Mouse (Mus musculus) heart, postnatal 0 days (tissue): ENCODE measurements around the gene Uqcrq. TPM values are rescaled to one million over a fixed set of nuclear protein-coding genes. Genes with fewer than 3 reads are reported as not detected.

Experiments
- ATAC-seq: fragments of 200-750 bp; cut with Nextera tagmentation; 2 replicates; pipeline ENCODE4 v1.8.0; 2017; ENCODE audit warnings: low read depth, moderate number of reproducible peaks, moderate library complexity; ENCODE audit not compliant: insufficient read depth
- DNase-seq: peaks from one replicate; pipeline ENCODE4 v3.0.0-alpha.2; 2016; ENCODE audit warnings: low spot score
- H3K27ac ChIP-seq: fragments of 300-500 bp; sonication (generic); 2 replicates; pipeline ENCODE4 v1.5.1; 2014; ENCODE audit warnings: low read depth, mild to moderate bottlenecking
- H3K27me3 ChIP-seq: fragments of 300-500 bp; sonication (generic); 2 replicates; pipeline ENCODE4 v1.6.1; 2014; ENCODE audit warnings: low read length, mixed read lengths; ENCODE audit not compliant: control insufficient read depth, insufficient read depth
- H3K36me3 ChIP-seq: fragments of 300-500 bp; sonication (generic); replicated peaks from 2 replicates; pipeline ENCODE4 v1.6.1; 2014; ENCODE audit warnings: low read length, mixed read lengths; ENCODE audit not compliant: control insufficient read depth, insufficient read depth
- H3K4me1 ChIP-seq: fragments of 300-500 bp; sonication (generic); 2 replicates; pipeline ENCODE4 v1.6.1; 2014; ENCODE audit warnings: antibody characterized with exemption; ENCODE audit not compliant: control insufficient read depth, insufficient read depth
- H3K4me2 ChIP-seq: fragments of 300-500 bp; sonication (generic); 2 replicates; pipeline ENCODE4 v1.6.1; 2014; ENCODE audit warnings: low read depth, mild to moderate bottlenecking, low read length, moderate library complexity
- H3K4me3 ChIP-seq: fragments of 300-500 bp; sonication (generic); 2 replicates; pipeline ENCODE4 v1.5.1; 2014; ENCODE audit warnings: low read depth, low read length
- H3K9ac ChIP-seq: fragments of 300-500 bp; sonication (generic); replicated peaks from 2 replicates; pipeline ENCODE4 v1.6.1; 2014; ENCODE audit warnings: low read depth, low read length, mixed read lengths
- H3K9me3 ChIP-seq: fragments of 300-500 bp; sonication (generic); replicated peaks from 2 replicates; pipeline ENCODE4 v1.6.1; 2016; ENCODE audit warnings: low read length; ENCODE audit not compliant: control insufficient read depth
- CTCF ChIP-seq: IDR thresholded peaks from 2 replicates; pipeline ENCODE4 v1.5.1; 2016; ENCODE audit warnings: antibody characterized with exemption, control low read depth, low read depth
- EP300 ChIP-seq: IDR thresholded peaks from 2 replicates; pipeline ENCODE4 v1.6.1; 2016; ENCODE audit warnings: antibody characterized with exemption, low read depth
- WGBS: fragments of 180-500 bp; shearing (Covaris S2); extraction: QIAGEN DNeasy Blood & Tissue Kit; methylation state at CpG from one replicate; pipeline ENCODE4 v1.1.7; 2014; 5-methylcytosine and 5-hydroxymethylcytosine counted together
- polyA plus RNA-seq: library from polyadenylated mRNA; unstranded; fragments of >200 nt; fragmentation: Nextera tagmentation; extraction: Ambion mirVana; gene quantifications from 2 replicates; pipeline ENCODE4 v1.2.1, GENCODE M21; 2015
- total RNA-seq: library from RNA; depleted of rRNA; stranded (reverse); fragments of >200 nt; gene quantifications from 2 replicates; pipeline ENCODE4 v1.2.3, GENCODE M21; 2014; ENCODE audit warnings: low replicate concordance

Gene Uqcrq
- total and polyA plus RNA-seq, 2 experiments from 2014 or later: 76.4 to 3,062 TPM

DNA sequence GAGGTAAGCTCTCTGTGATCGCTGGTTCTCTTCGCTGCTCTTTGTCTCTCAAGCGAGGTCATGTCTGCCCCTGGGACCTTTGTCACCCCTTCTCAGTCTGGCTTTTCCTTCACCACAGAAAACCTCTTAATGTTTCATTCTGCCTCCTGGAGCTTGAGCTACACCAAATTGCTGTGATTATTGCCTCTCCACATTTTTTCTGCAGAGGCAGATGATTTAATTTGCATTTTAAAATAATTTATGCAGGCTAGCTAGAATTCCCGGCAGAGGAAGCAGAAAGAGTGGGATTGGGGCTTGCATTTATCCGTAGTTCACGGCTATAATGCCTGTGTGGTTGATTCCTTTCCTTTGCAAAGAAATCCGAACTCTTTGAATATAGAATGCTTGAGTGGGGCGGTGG lies 45.0 kb upstream of the Uqcrq start:
- no peak for DNase-seq
- Histone ChIP-seq H3K9me3 (no peaks in the 10 kb centered on the region), H3K4me3 (no peak overlapping the region), H3K9ac (no peak overlapping the region), H3K36me3 (no peaks in the 10 kb centered on the region), H3K27ac (no peak overlapping the region), H3K4me2 (no peak overlapping the region), H3K27me3 (peaks cover 69% of the 10 kb centered on the region), H3K4me1 (0 out of 2 replicates have a peak, but pooled peaks cover 10% of the 10 kb centered on the region)
- no peak for TF ChIP-seq CTCF
- TF ChIP-seq EP300: no peak
- WGBS: 30% methylated on average over 8 of the region's 8 CpGs
- no peak for ATAC-seq

DNA sequence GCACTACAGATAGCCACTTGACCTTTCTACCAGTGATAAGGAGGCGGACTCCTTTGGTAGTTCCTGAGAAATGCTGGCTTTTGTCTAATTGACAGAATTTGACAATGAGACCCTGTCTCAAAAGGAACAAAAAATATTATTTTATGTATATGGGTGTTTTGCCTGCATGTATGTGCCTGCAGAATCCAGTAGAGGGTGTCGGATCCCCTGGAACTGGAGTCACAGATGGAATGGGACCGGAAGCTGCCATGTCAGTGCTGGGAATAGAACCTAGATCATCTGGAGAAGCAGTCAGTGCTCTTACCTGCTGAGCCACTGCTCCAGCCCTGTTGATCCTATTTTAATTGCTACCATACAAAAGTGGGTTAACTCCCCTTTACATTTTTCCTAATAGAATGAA lies 42.1 kb upstream of the Uqcrq start:
- H3K27me3 ChIP-seq: peaks cover 47% of the 10 kb centered on the region
- no peak for TF ChIP-seq CTCF
- no peak for TF ChIP-seq EP300

DNA sequence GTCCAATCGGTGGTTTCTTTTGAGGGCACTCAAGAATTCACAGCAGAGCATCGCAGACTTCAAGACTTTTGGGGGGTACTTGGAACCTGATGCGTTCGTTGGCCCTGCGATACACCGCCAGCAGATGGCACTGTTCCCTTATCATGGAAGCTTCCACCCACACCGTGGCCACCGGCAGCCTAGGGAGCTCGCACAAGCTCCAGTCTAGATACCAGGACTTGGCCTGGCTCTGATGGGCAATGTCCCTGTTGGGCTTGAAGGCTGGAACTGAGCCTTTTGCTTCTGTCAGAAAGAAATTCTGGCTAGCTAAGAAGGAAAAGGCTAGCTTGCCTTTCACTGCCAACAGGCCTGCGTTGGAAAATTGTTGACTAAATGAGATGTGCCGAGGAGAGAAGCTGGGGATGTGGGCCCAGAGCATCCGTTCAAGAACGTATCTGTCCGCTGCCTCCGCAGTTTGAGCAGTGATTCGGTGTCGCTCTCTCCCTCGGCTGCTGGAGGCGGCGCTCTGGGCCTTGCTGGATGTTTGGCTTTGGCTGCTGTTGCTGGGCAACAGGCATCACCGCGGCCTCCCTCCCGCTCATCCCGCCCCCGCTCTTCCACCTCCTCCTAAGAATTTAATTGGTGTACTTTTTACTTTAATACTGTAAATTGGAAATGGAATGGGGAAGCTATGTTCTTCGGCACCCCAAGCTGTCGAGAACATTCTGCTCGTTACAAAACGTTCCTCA lies 39.5 kb upstream of the Uqcrq start, which contains the start of gene Gm9837:
Gene Gm9837, minus strand, starts transcription at position 512 of the 728 bp plus-strand sequence.
- ATAC-seq: peak; percentile 85
- WGBS: 2% methylated on average over 29 of the region's 29 CpGs
- DNase-seq: peak; percentile 79
- no peak within 1 kb of the TSS for H3K27ac ChIP-seq
- H3K4me3 ChIP-seq: peak within 1 kb of the TSS; percentile 2; the same call in 1 of the 2 replicates
- TF ChIP-seq EP300: no peak
- TF ChIP-seq CTCF: peak; percentile 90
- H3K36me3 ChIP-seq: no peaks in the 10 kb centered on the region
- H3K4me1 ChIP-seq: no peaks in the 10 kb centered on the region
- no peaks in the 10 kb centered on the region for H3K9me3 ChIP-seq
- peak within 1 kb of the TSS; percentile 50 for H3K4me2 ChIP-seq
- H3K27me3 ChIP-seq: peaks cover 47% of the 10 kb centered on the region
- no peak within 1 kb of the TSS; the same call in 1 of the 2 replicates for H3K9ac ChIP-seq

More for the DNA sequence above, 42.1 kb upstream of the Uqcrq start:
- ATAC-seq (no peak), DNase-seq (no peak)
- Histone ChIP-seq H3K36me3 (no peaks in the 10 kb centered on the region), H3K9me3 (no peaks in the 10 kb centered on the region), H3K4me3 (no peak overlapping the region), H3K9ac (no peak overlapping the region), H3K27ac (no peak overlapping the region), H3K4me1 (no peaks in the 10 kb centered on the region), H3K4me2 (no peak overlapping the region)
- 78% methylated on average over 3 of the region's 3 CpGs for WGBS

DNA sequence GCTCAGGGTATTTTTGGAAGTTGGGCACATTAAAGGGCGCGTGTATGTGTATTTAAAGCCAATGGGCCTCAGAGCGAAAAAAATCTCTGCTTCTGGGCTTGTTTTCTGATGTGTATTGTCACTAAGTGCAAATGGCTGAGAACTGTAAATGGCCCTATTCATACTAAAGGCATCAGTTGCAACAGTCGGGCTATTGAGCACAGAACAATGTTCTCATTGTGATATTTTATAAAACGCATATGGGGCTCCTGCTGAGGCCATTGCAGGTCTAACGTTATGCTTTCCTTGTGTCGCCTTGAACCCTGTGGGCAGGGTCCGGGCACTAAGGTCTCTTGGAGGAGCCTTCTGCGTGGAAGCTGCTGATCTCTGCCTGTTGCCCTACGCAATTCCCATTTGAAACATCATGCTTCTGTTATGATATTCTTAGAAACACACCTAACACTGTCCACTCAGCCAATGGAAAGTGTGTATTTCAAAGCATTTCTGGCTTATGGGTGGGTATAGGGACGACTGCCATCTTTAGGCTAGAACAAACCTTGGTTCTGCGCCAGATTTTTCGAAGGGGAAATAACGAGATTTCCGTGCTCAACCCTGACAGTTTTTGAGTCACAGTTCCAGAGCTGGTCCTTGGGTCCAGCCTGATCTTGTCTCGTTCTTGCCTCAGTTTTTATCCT lies 38.8 kb upstream of the Uqcrq start:
- DNase-seq: no peak
- ATAC-seq: no peak
- 38% methylated on average over 16 of the region's 16 CpGs for WGBS
- H3K27me3 ChIP-seq: peaks cover 51% of the 10 kb centered on the region
- TF ChIP-seq EP300 (no peak), CTCF (no peak)
- H3K4me2 ChIP-seq: peak overlapping the region; percentile 50
- no peak overlapping the region for H3K27ac ChIP-seq
- H3K4me3 ChIP-seq: no peak overlapping the region
- no peaks in the 10 kb centered on the region for H3K36me3 ChIP-seq
- no peaks in the 10 kb centered on the region for H3K4me1 ChIP-seq
- H3K9ac ChIP-seq: no peak overlapping the region
- no peaks in the 10 kb centered on the region for H3K9me3 ChIP-seq

DNA sequence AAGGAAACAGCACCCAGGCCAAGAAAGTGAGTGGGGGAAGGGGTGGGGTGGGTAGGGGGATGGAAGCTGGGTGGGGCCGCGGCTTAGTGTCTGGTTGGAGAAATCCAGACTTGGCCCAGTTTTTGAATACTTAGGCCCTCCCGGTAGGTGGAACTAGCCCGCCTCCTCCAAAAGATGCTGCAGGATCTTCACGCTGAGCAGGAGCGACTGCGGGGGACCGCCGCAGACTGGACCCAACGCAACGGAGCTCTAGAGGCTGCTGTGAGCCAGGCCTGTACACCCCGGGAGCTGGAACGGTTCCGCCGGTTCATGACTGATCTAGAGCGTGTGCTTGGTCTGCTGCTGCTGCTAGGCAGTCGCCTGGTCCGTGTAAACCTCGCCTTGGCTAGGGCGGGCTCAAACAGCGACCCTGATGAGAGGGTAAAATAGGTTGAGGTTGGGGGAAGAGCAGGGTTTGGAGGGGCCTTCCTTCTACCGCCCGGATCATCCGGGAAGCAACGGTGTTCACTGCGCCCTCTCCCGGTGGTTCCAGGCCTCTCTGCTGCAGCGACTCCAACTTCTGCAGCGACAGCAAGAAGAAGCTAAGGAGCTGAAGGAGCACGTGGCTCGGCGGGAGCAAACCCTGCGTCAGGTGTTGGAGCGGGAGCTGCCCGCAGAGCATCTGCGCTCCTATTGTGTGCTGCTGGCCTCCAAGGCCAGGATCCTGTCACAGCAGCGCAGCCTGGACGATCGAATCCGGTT lies 35.8 kb upstream of the Uqcrq start:
- H3K4me3 ChIP-seq: peak overlapping the region; percentile 25
- ATAC-seq (peak; percentile 45; the same call in 1 of the 2 replicates), DNase-seq (peak; percentile 48)
- 0 out of 2 replicates have a peak overlapping the region, but pooled peaks have one; percentile 14 for H3K9ac ChIP-seq
- TF ChIP-seq CTCF (peak; percentile 71), EP300 (no peak)
- H3K27me3 ChIP-seq: peaks cover 67% of the 10 kb centered on the region
- H3K9me3 ChIP-seq: no peaks in the 10 kb centered on the region
- H3K27ac ChIP-seq: no peak overlapping the region
- H3K36me3 ChIP-seq: no peaks in the 10 kb centered on the region
- WGBS: 9% methylated on average over 40 of the region's 40 CpGs
- peak overlapping the region; percentile 51 for H3K4me2 ChIP-seq
- H3K4me1 ChIP-seq: no peaks in the 10 kb centered on the region
